Mouse (Mus musculus): ENCODE measurements at regions not wholly inside any gene's neighbourhood (a gene's known extent, or its start where the extent isn't known, plus 50 kb on each side); places are given as distances from the start of the nearest gene placed in this dataset.

DNA sequence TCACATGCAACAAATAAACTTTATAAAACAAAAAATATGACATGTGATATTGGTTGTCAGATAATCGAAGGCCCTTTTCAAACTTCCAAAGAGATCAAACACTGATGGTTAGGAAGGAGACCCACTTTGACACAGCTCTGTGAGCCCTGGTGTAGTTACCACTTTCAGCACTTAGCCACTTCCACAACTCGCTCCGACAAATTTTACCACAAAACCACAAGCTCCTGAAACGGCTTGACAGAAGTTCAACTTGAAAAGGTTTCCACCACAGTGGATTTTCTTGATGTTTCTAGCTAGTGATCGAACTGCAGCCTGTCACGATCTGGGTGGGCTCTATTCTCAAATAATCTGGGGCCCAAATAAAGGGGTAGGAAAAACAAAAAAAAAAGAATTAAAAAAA is 742.2 kb upstream of the Zeb2 start:
- no peak for DNase-seq (ENCODE audit: low spot score)

GRCm38 (mm10) chr2:45850018-45850605 is 732.9 kb upstream of the Zeb2 start:
- no peak for DNase-seq (ENCODE audit: low spot score)

- no peak for DNase-seq (ENCODE audit: low spot score)
These were observed 723.2 kb upstream of the Zeb2 start for GRCm38 (mm10) chr2:45840389-45840788.

GRCm38 (mm10) chr2:45836546-45837221 is 719.5 kb upstream of the Zeb2 start:
- no peak for DNase-seq (ENCODE audit: low spot score)

GRCm38 (mm10) chr2:45817945-45818719 is 700.9 kb upstream of the Zeb2 start:
- DNase-seq (ENCODE audit: low spot score), result no peak

- DNase-seq (ENCODE audit: low spot score), result no peak
These were observed 697.5 kb upstream of the Zeb2 start for GRCm38 (mm10) chr2:45814741-45815140.

- DNase-seq (ENCODE audit: low spot score), result no peak
These were observed 688.1 kb upstream of the Zeb2 start for GRCm38 (mm10) chr2:45805329-45805728.

GRCm38 (mm10) chr2:45800131-45800530 is 682.9 kb upstream of the Zeb2 start:
- no peak for DNase-seq (ENCODE audit: low spot score)

DNA sequence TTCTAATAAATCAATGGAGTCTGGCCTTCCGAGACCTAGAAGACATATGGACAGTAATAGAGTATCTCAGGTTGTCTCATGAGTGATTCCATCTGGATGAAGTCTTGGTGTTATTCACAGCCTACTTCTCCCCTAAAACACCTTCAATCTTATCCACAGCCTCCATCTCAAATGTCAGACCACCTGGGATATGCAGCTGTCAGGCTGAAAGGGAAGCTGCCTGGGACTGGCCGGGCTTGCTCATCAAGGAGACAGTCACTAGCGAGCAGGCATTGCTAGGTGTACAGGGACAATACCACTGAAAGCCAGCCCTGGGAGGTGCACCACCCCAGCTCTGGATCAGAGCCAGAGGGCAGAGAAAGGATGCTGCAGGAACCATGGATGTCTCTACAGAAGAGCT is 676.4 kb upstream of the Zeb2 start:
- no peak for DNase-seq (ENCODE audit: low spot score)

- DNase-seq (ENCODE audit: low spot score), result no peak
These were observed 672.5 kb upstream of the Zeb2 start for GRCm38 (mm10) chr2:45789739-45790138.

- no peak for DNase-seq (ENCODE audit: low spot score)
These were observed 670.7 kb upstream of the Zeb2 start for GRCm38 (mm10) chr2:45787732-45788390.

DNA sequence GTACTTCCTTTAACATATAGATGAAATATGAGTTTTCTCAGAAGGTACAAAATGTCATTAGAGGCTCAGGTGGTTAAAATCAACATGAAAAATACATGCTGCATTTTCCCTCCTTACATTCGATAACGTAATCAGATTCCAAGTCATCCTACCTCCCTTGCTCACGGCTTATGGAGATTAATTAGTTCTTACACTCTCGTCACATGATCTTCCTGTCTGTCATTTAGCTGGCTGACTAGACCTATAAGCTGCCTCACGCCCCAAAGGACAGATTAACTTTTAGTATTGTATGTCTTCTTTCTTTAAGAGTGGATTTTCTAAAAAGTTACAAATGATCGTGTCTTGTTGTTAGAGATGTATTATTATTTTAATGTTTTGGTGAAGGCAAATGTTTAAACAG is 669.6 kb upstream of the Zeb2 start:
- DNase-seq (ENCODE audit: low spot score), result no peak

DNA sequence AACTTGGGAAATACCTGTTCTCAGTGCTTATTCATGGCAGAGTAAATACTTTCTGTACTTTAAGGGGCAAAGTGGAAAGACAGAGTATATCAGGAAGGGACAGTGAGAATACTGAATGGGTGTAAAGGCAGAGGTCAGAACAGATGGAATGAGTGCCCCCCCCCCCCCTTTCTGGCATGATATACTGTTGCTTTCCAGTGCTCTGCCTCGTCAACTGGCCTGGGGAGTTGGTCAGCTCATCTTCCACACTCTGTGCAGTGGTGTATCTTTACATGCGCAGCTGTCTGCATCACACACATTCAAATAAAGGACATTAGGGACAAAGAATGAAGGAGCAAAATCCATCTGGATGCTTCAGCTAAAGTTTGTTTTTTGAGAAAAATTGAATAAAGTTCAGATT is 668.5 kb upstream of the Zeb2 start:
- no peak for DNase-seq (ENCODE audit: low spot score)

- no peak for DNase-seq (ENCODE audit: low spot score)
These were observed 666.6 kb upstream of the Zeb2 start for GRCm38 (mm10) chr2:45783634-45784412.

- DNase-seq (ENCODE audit: low spot score), result no peak
These were observed 660.3 kb upstream of the Zeb2 start for GRCm38 (mm10) chr2:45777466-45777865.

DNA sequence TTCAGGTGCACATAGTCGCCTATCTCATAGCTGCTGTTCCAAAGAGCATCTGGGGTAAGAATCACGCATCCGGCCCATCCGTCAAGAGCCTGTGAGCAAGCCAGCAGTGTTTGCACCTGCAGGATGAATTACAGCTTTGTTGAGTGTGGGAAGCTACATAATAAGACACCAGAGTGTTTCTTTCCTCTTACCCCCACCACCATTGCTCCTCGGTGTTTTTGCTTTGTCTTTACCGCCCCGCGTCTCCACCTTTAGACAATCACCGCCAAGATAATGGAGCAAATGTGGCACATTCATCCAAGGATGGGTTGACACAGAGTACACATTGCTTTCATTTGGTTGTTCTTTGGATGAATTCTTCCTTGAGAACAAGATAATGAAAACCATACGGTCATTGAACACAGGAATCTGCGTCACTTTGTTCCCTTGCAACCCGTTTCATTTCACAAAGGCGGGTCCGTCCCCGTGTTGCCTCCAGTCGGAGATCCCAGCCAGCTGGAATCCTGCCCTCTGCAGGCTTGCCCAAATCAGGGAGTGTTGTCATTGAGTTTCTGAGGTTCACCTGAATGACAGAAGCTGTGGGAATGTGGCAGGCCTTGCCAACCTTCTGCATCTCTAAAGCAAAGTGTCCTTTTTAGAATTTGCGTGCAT is 659.4 kb upstream of the Zeb2 start:
- no peak for DNase-seq (ENCODE audit: low spot score)

DNA sequence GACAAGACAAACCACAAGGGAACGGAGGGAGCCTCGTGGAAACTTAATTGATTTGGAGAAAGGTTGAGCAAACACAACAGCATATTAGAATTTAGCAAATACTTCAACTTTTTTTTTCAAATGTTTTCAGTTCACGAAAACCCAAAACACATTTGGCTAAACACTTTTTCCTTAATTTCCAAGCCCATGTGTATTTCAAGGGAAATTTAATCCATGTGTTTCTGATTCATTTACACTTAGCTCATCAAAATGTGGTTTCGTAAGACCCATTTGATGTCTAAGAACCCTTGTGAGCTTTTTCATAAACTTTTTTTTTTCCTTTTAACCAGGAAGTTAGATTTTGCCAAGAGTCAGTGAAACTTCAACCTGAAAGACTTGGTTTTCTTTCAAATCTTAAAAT is 658.5 kb upstream of the Zeb2 start:
- DNase-seq (ENCODE audit: low spot score), result no peak

- no peak for DNase-seq (ENCODE audit: low spot score)
These were observed 657.2 kb upstream of the Zeb2 start for GRCm38 (mm10) chr2:45774416-45774815.

- no peak for DNase-seq (ENCODE audit: low spot score)
These were observed 640.0 kb upstream of the Zeb2 start for GRCm38 (mm10) chr2:45757176-45757575.

- no peak for DNase-seq (ENCODE audit: low spot score)
These were observed 639.2 kb upstream of the Zeb2 start for GRCm38 (mm10) chr2:45756395-45756794.

DNA sequence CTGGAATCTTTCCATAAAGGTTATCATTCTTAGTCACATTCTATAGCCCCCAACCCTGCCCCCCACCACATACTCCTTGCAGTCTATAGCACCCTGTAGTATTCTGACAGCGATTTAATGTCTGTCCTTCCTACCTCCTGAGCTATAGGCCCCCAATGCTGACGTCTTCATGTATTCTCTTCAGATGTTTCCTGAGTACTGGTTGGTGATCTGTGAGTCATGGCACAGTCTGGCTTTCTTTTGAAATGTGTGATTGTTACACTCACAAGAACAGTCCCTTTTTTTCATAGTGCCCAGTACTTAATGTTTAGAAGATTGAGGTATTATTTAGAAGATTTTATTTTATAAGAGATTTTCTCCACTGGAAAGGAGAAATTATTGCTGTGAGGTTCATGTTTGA is 634.6 kb upstream of the Zeb2 start:
- DNase-seq (ENCODE audit: low spot score), result no peak

GRCm38 (mm10) chr2:45749379-45749778 is 632.2 kb upstream of the Zeb2 start:
- no peak for DNase-seq (ENCODE audit: low spot score)
